Mouse (Mus musculus): Measurements from ENCODE around the gene Mblac1. TPM values are rescaled to one million over a fixed set of nuclear protein-coding genes. Genes with fewer than 3 reads are reported as not detected.

Mblac1 gene
- total RNA-seq, 1 experiment = 2.5 TPM

- no peak overlapping the region for H3K4me3 ChIP-seq (ENCODE audit: insufficient read depth in 1 of 2, low read depth in 1 of 2, low read length in 2 of 2, poor library complexity in 1 of 2, severe bottlenecking in 1 of 2)
- in situ Hi-C loops (cut with MboI; ENCODE audit: low sequenced_read_pairs in 2 of 2, unreplicated experiment in 2 of 2) = no loop called here
- H3K27ac ChIP-seq (ENCODE audit: insufficient read depth, low read depth, low read length, poor library complexity, severe bottlenecking) = no peak overlapping the region
- H3K9me3 ChIP-seq (ENCODE audit: control insufficient read depth, insufficient read depth, low read depth, low read length) = no peaks in the 10 kb centered on the region
- H3K9ac ChIP-seq (ENCODE audit: insufficient read depth, low read depth, low read length, poor library complexity, severe bottlenecking) = no peak overlapping the region
- peak; percentile 60 for DNase-seq (ENCODE audit: low read depth, low spot score)
- H3K4me1 ChIP-seq (ENCODE audit: control insufficient read depth in 2 of 2, insufficient read depth in 2 of 2, low read length in 2 of 2, poor library complexity in 1 of 2) = no peaks in the 10 kb centered on the region
- TF ChIP-seq HCFC1 (IDR thresholded peaks at IDR 0.05; ENCODE audit: borderline replicate concordance, insufficient read depth, low read length) = no peak
- no peak for TF ChIP-seq ZC3H11A (IDR thresholded peaks at IDR 0.05; ENCODE audit: borderline replicate concordance, low read depth, low read length)
- TF ChIP-seq ZNF384 (IDR thresholded peaks at IDR 0.05; ENCODE audit: low read depth, low read length) = no peak
- TF ChIP-seq CHD2 (IDR thresholded peaks at IDR 0.05; ENCODE audit: low read depth, low read length) = no peak
- TF ChIP-seq MAFK (IDR thresholded peaks at IDR 0.05; ENCODE audit: insufficient read depth, low read depth, low read length) = no peak
- no peaks in the 10 kb centered on the region for H3K36me3 ChIP-seq (ENCODE audit: control insufficient read depth, insufficient read depth, low read length, poor library complexity, severe bottlenecking)
Observed at GRCm38 (mm10) chr5:138228026-138228425, 33.9 kb downstream of the Mblac1 start.

GRCm38 (mm10) chr5:138229511-138229910 lies 35.4 kb downstream of the Mblac1 start:
- DNase-seq (ENCODE audit: low read depth, low spot score) = no peak
- Histone ChIP-seq H3K9me3 (ENCODE audit: control insufficient read depth, insufficient read depth, low read depth, low read length) (no peaks in the 10 kb centered on the region), H3K27ac (ENCODE audit: insufficient read depth, low read depth, low read length, poor library complexity, severe bottlenecking) (no peak overlapping the region), H3K4me3 (ENCODE audit: insufficient read depth in 1 of 2, low read depth in 1 of 2, low read length in 2 of 2, poor library complexity in 1 of 2, severe bottlenecking in 1 of 2) (no peak overlapping the region), H3K9ac (ENCODE audit: insufficient read depth, low read depth, low read length, poor library complexity, severe bottlenecking) (no peak overlapping the region), H3K4me1 (ENCODE audit: control insufficient read depth in 2 of 2, insufficient read depth in 2 of 2, low read length in 2 of 2, poor library complexity in 1 of 2) (no peaks in the 10 kb centered on the region), H3K36me3 (ENCODE audit: control insufficient read depth, insufficient read depth, low read length, poor library complexity, severe bottlenecking) (no peaks in the 10 kb centered on the region)
- no peak for TF ChIP-seq CHD2 (IDR thresholded peaks at IDR 0.05; ENCODE audit: low read depth, low read length)
- no peak for TF ChIP-seq MAFK (IDR thresholded peaks at IDR 0.05; ENCODE audit: insufficient read depth, low read depth, low read length)
- no peak for TF ChIP-seq HCFC1 (IDR thresholded peaks at IDR 0.05; ENCODE audit: borderline replicate concordance, insufficient read depth, low read length)
- no peak for TF ChIP-seq ZNF384 (IDR thresholded peaks at IDR 0.05; ENCODE audit: low read depth, low read length)
- no peak for TF ChIP-seq ZC3H11A (IDR thresholded peaks at IDR 0.05; ENCODE audit: borderline replicate concordance, low read depth, low read length)
- in situ Hi-C loops (cut with MboI; ENCODE audit: low sequenced_read_pairs in 2 of 2, unreplicated experiment in 2 of 2) = no loop called here

GRCm38 (mm10) chr5:138233778-138234177 lies 39.7 kb downstream of the Mblac1 start:
- H3K9me3 ChIP-seq (ENCODE audit: control insufficient read depth, insufficient read depth, low read depth, low read length) = no peaks in the 10 kb centered on the region
- H3K4me3 ChIP-seq (ENCODE audit: insufficient read depth in 1 of 2, low read depth in 1 of 2, low read length in 2 of 2, poor library complexity in 1 of 2, severe bottlenecking in 1 of 2) = no peak overlapping the region
- no peak for TF ChIP-seq HCFC1 (IDR thresholded peaks at IDR 0.05; ENCODE audit: borderline replicate concordance, insufficient read depth, low read length)
- no peak for TF ChIP-seq MAFK (IDR thresholded peaks at IDR 0.05; ENCODE audit: insufficient read depth, low read depth, low read length)
- no peaks in the 10 kb centered on the region for H3K36me3 ChIP-seq (ENCODE audit: control insufficient read depth, insufficient read depth, low read length, poor library complexity, severe bottlenecking)
- H3K9ac ChIP-seq (ENCODE audit: insufficient read depth, low read depth, low read length, poor library complexity, severe bottlenecking) = no peak overlapping the region
- no peak for DNase-seq (ENCODE audit: low read depth, low spot score)
- no peak overlapping the region for H3K27ac ChIP-seq (ENCODE audit: insufficient read depth, low read depth, low read length, poor library complexity, severe bottlenecking)
- in situ Hi-C loops (cut with MboI; ENCODE audit: low sequenced_read_pairs in 2 of 2, unreplicated experiment in 2 of 2) = no loop called here
- H3K4me1 ChIP-seq (ENCODE audit: control insufficient read depth in 2 of 2, insufficient read depth in 2 of 2, low read length in 2 of 2, poor library complexity in 1 of 2) = no peaks in the 10 kb centered on the region

GRCm38 (mm10) chr5:138234224-138234623 lies 40.1 kb downstream of the Mblac1 start:
- H3K4me3 ChIP-seq (ENCODE audit: insufficient read depth in 1 of 2, low read depth in 1 of 2, low read length in 2 of 2, poor library complexity in 1 of 2, severe bottlenecking in 1 of 2) = no peak overlapping the region
- no peaks in the 10 kb centered on the region for H3K4me1 ChIP-seq (ENCODE audit: control insufficient read depth in 2 of 2, insufficient read depth in 2 of 2, low read length in 2 of 2, poor library complexity in 1 of 2)
- H3K9me3 ChIP-seq (ENCODE audit: control insufficient read depth, insufficient read depth, low read depth, low read length) = no peaks in the 10 kb centered on the region
- no peak overlapping the region for H3K27ac ChIP-seq (ENCODE audit: insufficient read depth, low read depth, low read length, poor library complexity, severe bottlenecking)
- no peak for TF ChIP-seq ZNF384 (IDR thresholded peaks at IDR 0.05; ENCODE audit: low read depth, low read length)
- TF ChIP-seq CHD2 (IDR thresholded peaks at IDR 0.05; ENCODE audit: low read depth, low read length) = no peak
- TF ChIP-seq MAFK (IDR thresholded peaks at IDR 0.05; ENCODE audit: insufficient read depth, low read depth, low read length) = no peak
- no peak for TF ChIP-seq ZC3H11A (IDR thresholded peaks at IDR 0.05; ENCODE audit: borderline replicate concordance, low read depth, low read length)
- TF ChIP-seq HCFC1 (IDR thresholded peaks at IDR 0.05; ENCODE audit: borderline replicate concordance, insufficient read depth, low read length) = no peak
- no peak overlapping the region for H3K9ac ChIP-seq (ENCODE audit: insufficient read depth, low read depth, low read length, poor library complexity, severe bottlenecking)
- DNase-seq (ENCODE audit: low read depth, low spot score) = no peak
- in situ Hi-C loops (cut with MboI; ENCODE audit: low sequenced_read_pairs in 2 of 2, unreplicated experiment in 2 of 2) = no loop called here
- no peaks in the 10 kb centered on the region for H3K36me3 ChIP-seq (ENCODE audit: control insufficient read depth, insufficient read depth, low read length, poor library complexity, severe bottlenecking)

GRCm38 (mm10) chr5:138241511-138241910 lies 47.4 kb downstream of the Mblac1 start:
- Histone ChIP-seq H3K9ac (ENCODE audit: insufficient read depth, low read depth, low read length, poor library complexity, severe bottlenecking) (no peak overlapping the region), H3K4me1 (ENCODE audit: control insufficient read depth in 2 of 2, insufficient read depth in 2 of 2, low read length in 2 of 2, poor library complexity in 1 of 2) (no peaks in the 10 kb centered on the region), H3K36me3 (ENCODE audit: control insufficient read depth, insufficient read depth, low read length, poor library complexity, severe bottlenecking) (no peaks in the 10 kb centered on the region), H3K9me3 (ENCODE audit: control insufficient read depth, insufficient read depth, low read depth, low read length) (no peaks in the 10 kb centered on the region), H3K27ac (ENCODE audit: insufficient read depth, low read depth, low read length, poor library complexity, severe bottlenecking) (no peak overlapping the region), H3K4me3 (ENCODE audit: insufficient read depth in 1 of 2, low read depth in 1 of 2, low read length in 2 of 2, poor library complexity in 1 of 2, severe bottlenecking in 1 of 2) (no peak overlapping the region)
- TF ChIP-seq MAFK (IDR thresholded peaks at IDR 0.05; ENCODE audit: insufficient read depth, low read depth, low read length) = no peak
- no peak for TF ChIP-seq CHD2 (IDR thresholded peaks at IDR 0.05; ENCODE audit: low read depth, low read length)
- no peak for TF ChIP-seq ZC3H11A (IDR thresholded peaks at IDR 0.05; ENCODE audit: borderline replicate concordance, low read depth, low read length)
- no peak for TF ChIP-seq HCFC1 (IDR thresholded peaks at IDR 0.05; ENCODE audit: borderline replicate concordance, insufficient read depth, low read length)
- no peak for TF ChIP-seq ZNF384 (IDR thresholded peaks at IDR 0.05; ENCODE audit: low read depth, low read length)
- in situ Hi-C loops (cut with MboI; ENCODE audit: low sequenced_read_pairs in 2 of 2, unreplicated experiment in 2 of 2) = no loop called here
- no peak for DNase-seq (ENCODE audit: low read depth, low spot score)

Other genes starting within 250 kb of the Mblac1 start
- 0.04 TPM in 1 of 2 replicates, not detected in the other for gene Gjc3, start 231.2 kb upstream of the Mblac1 start, total RNA-seq (2012; rRNA removed)
- gene Azgp1, start 212.8 kb upstream of the Mblac1 start, total RNA-seq (2012; rRNA removed) = not detected in 2 replicates
- not detected in 2 replicates for gene Smok3a, start 173.1 kb upstream of the Mblac1 start, total RNA-seq (2012; rRNA removed)
- not detected in 2 replicates for gene Smok3b, start 172.9 kb upstream of the Mblac1 start, total RNA-seq (2012; rRNA removed)
- gene Smok3c, start 141.1 kb upstream of the Mblac1 start, total RNA-seq (2012; rRNA removed) = not detected in 2 replicates
- 9.8 and 10.5 TPM in 2 replicates for gene Zkscan1, start 109.2 kb upstream of the Mblac1 start, total RNA-seq (2012; rRNA removed)
- gene Zscan21, start 77.4 kb upstream of the Mblac1 start, total RNA-seq (2012; rRNA removed) = 12.2 and 15.5 TPM in 2 replicates
- 3.7 and 5.3 TPM in 2 replicates for gene Zfp113, start 38.6 kb upstream of the Mblac1 start, total RNA-seq (2012; rRNA removed)
- gene Cops6, start 33.2 kb upstream of the Mblac1 start, total RNA-seq (2012; rRNA removed) = 98.6 and 122 TPM in 2 replicates
- 42.7 and 44.9 TPM in 2 replicates for gene Ap4m1, start 22.3 kb upstream of the Mblac1 start, total RNA-seq (2012; rRNA removed)
- gene Mcm7, start 21.9 kb upstream of the Mblac1 start, total RNA-seq (2012; rRNA removed) = 327 and 403 TPM in 2 replicates
- 59.3 and 81.1 TPM in 2 replicates for gene Taf6, start 6.9 kb upstream of the Mblac1 start, total RNA-seq (2012; rRNA removed)
- gene Cnpy4, start 6.8 kb upstream of the Mblac1 start, total RNA-seq (2012; rRNA removed) = 43.5 and 59.5 TPM in 2 replicates
- 0.09 TPM in 1 of 2 replicates, not detected in the other for gene Nxpe5, start 31.6 kb downstream of the Mblac1 start, total RNA-seq (2012; rRNA removed)
- gene Lamtor4, start 61.2 kb downstream of the Mblac1 start, total RNA-seq (2012; rRNA removed) = 87.2 and 87.3 TPM in 2 replicates
- gene BC037034, start 69.7 kb downstream of the Mblac1 start, total RNA-seq (2012; rRNA removed) = 13.7 and 16.2 TPM in 2 replicates
- gene Gal3st4, start 78.5 kb downstream of the Mblac1 start, total RNA-seq (2012; rRNA removed) = 0.58 and 0.94 TPM in 2 replicates
- gene Gm43720, start 85.6 kb downstream of the Mblac1 start, total RNA-seq (2012; rRNA removed) = not detected in 2 replicates
- 14.9 and 20.2 TPM in 2 replicates for gene Gpc2, start 85.7 kb downstream of the Mblac1 start, total RNA-seq (2012; rRNA removed)
- gene Stag3, start 85.9 kb downstream of the Mblac1 start, total RNA-seq (2012; rRNA removed) = 101 and 108 TPM in 2 replicates
- gene Pvrig, start 147.6 kb downstream of the Mblac1 start, total RNA-seq (2012; rRNA removed) = 1.2 TPM in 2 replicates
- 12.9 and 14.9 TPM in 2 replicates for gene Zfp157, start 247.2 kb downstream of the Mblac1 start, total RNA-seq (2012; rRNA removed)

All from ES-E14 (cell line).